Mouse (Mus musculus) thymus, adult 2 months (tissue): Measurements from ENCODE around the gene Prkag1. TPM values are rescaled to one million over a fixed set of nuclear protein-coding genes. Genes with fewer than 3 reads are reported as not detected.

Experiments
- DNase-seq: peaks from one replicate; pipeline ENCODE4 v3.0.0; 2021
- H3K27ac ChIP-seq: fragments of 200-500 bp; 2 replicates; pipeline ENCODE4 v1.5.1; 2012; ENCODE audit warnings: low read length, control low read depth; ENCODE audit not compliant: control insufficient read depth, insufficient read depth
- H3K27me3 ChIP-seq: fragments of 200-500 bp; 2 replicates; pipeline ENCODE4 v1.6.1; 2012; ENCODE audit warnings: mild to moderate bottlenecking, low read length, moderate library complexity, mixed read lengths; ENCODE audit not compliant: control insufficient read depth, insufficient read depth
- H3K36me3 ChIP-seq: fragments of 200-500 bp; 2 replicates; pipeline ENCODE4 v1.6.1; 2012; ENCODE audit warnings: mild to moderate bottlenecking, low read length, moderate library complexity; ENCODE audit not compliant: control insufficient read depth, insufficient read depth
- H3K4me1 ChIP-seq: fragments of 200-500 bp; replicated peaks from 2 replicates; pipeline ENCODE4 v1.6.1; 2012; ENCODE audit warnings: low read length; ENCODE audit not compliant: control insufficient read depth, insufficient read depth
- H3K4me3 ChIP-seq: fragments of 200-500 bp; 2 replicates; pipeline ENCODE4 v1.5.1; 2012; ENCODE audit warnings: mild to moderate bottlenecking, low read length, control low read depth, moderate library complexity; ENCODE audit not compliant: control insufficient read depth, insufficient read depth
- CTCF ChIP-seq: fragments of 200-500 bp; IDR thresholded peaks from 2 replicates; pipeline ENCODE4 v1.5.1; 2012; ENCODE audit warnings: mild to moderate bottlenecking, control low read depth, low read length, moderate library complexity, borderline replicate concordance; ENCODE audit not compliant: control insufficient read depth, poor library complexity, insufficient read depth; ENCODE audit errors: extremely low read depth
- POLR2A ChIP-seq: fragments of 200-500 bp; IDR thresholded peaks from 2 replicates; pipeline ENCODE4 v1.6.1; 2012; ENCODE audit warnings: mild to moderate bottlenecking, low read length, control low read depth, moderate library complexity; ENCODE audit not compliant: control insufficient read depth, poor library complexity, insufficient read depth; ENCODE audit errors: extremely low read depth
- WGBS: fragments of 180-500 bp; shearing (Covaris S2); methylation state at CpG from one replicate; pipeline ENCODE4 v1.1.7; 2018; 5-methylcytosine and 5-hydroxymethylcytosine counted together
- polyA plus RNA-seq: library from polyadenylated mRNA; depleted of rRNA; stranded (reverse); fragments of >200 nt; gene quantifications from 2 replicates; pipeline ENCODE4 v1.2.3, GENCODE M21; 2012

Prkag1 gene
- polyA plus RNA-seq, 1 experiment: 105 TPM

DNA sequence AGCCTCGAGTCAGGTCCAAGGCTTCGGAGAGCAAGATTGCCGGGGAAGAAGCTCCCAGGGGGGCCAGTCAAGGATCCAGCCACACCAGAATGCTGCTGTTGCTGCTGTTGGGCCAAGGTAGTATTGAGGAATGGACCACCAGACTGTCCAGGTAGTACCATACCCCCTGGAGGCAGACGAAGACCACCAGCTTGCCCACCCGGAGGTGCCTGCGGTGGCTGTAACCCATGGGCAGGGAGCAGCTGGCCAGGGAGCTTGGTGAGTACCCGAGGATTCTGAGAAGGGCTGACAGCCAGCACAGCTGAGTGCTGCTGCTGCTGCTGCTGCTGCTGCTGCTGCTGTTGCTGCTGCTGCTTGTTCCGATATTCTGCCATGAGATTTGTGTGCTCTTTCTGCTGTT lies 14.8 kb upstream of the Prkag1 start:
- Histone ChIP-seq H3K4me1 (no peaks in the 10 kb centered on the region), H3K4me3 (no peak overlapping the region), H3K27me3 (no peaks in the 10 kb centered on the region), H3K27ac (no peak overlapping the region), H3K36me3 (peaks cover 91% of the 10 kb centered on the region)
- WGBS: 97% methylated on average over 8 of the region's 8 CpGs
- TF ChIP-seq CTCF (no peak), POLR2A (no peak)
- no peak for DNase-seq

DNA sequence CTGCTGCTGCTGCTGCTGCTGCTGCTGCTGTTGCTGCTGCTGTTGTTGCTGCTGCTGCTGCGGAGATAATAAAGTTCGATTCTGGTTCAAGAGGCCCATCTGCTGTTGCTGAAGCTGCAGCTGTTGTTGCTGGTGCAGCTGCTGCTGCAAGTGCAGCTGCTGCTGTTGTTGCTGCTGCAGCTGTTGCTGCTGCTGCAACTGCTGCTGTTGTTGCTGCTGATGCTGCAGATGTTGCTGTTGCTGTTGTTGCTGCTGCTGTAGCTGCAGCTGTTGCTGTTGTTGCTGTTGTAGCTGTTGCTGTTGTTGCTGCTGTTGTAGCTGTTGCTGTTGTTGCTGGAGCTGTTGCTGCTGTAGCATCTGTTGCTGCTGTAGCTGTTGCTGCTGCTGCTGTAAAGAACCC lies 13.8 kb upstream of the Prkag1 start:
- Histone ChIP-seq H3K36me3 (peaks cover 91% of the 10 kb centered on the region), H3K4me3 (no peak overlapping the region), H3K27me3 (no peaks in the 10 kb centered on the region), H3K4me1 (no peaks in the 10 kb centered on the region), H3K27ac (no peak overlapping the region)
- no peak for TF ChIP-seq CTCF
- TF ChIP-seq POLR2A: no peak
- no peak for DNase-seq
- 89% methylated on average over 2 of the region's 2 CpGs for WGBS

DNA sequence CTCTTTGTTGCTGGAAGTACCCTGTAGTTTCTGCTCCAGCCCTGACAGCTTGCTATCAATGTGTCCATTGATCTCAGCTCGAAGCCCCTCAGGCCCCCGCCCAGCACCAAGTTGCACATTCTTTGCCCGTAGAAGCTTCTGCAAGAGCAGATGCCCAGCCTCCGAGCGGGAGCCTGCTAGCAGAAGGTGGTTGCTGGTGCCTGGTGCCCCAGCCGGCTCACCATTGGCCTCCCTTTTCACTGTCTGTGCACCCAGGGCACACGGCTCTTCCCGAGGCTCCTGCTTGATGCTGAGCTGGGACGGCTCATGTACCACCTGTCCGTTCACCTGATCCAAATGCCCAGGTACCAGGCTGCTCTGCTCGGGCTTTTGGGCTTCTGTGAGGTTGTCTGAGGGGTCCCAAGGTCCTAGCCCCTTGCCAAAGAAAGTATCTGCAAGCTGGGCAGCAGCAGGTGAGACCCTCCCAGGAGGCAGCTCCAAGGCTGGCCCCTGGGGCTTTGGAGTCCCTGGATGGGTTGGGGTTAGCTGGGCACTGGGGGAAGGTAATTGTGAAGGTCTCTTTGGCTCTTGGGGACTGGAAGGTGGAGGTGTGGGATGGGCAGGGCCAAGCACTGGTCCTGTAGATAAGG lies 12.4 kb upstream of the Prkag1 start:
- Histone ChIP-seq H3K4me1 (no peaks in the 10 kb centered on the region), H3K27me3 (no peaks in the 10 kb centered on the region), H3K4me3 (no peak overlapping the region), H3K27ac (no peak overlapping the region), H3K36me3 (peaks cover 91% of the 10 kb centered on the region)
- no peak for DNase-seq
- TF ChIP-seq POLR2A (no peak), CTCF (no peak)
- 98% methylated on average over 11 of the region's 11 CpGs for WGBS

DNA sequence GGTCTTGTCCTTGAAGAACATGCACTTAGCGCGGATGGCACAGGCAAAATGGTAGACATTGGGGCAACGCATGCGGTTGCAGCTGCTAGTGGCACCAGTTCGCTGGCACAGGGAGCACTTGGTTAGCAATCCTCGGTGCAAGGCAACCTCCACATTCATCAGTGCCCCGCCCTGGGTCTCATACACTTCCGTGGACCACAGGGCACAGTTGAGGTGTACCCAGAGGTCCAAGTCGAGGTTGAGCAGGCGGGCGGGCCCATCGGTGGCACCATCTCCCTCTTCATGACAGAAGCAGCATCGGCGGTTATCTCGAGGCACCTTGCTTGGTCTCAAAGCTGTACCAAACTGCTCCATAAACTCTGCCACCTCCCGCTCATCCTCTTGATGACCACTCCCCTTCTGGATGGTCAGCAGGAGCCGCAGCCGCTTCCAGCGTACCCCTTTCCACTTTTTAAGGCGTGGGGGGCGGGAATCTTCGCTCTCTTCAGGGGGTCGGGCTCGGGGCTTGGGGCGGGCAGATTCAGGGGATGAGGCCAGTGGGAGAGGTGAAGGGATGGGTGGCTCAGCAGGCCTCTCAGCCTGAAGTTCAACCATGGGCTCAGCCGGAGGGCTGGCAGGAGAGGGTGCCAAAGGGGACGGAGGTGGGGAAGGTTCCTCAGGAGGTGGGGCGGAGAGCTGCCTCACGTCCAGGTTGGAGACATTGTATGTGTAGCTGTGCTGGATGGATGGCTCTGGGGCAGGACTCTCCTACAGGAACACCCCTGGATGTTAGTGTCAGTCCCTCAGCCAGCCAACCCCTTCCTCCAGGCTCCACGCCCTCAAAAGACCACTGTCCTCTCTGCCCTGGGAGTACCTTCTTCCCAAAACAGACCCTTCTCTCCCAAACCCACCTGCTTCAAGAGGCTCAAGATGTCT lies 8.6 kb upstream of the Prkag1 start:
- H3K4me3 ChIP-seq: no peak overlapping the region
- 97% methylated on average over 30 of the region's 30 CpGs for WGBS

DNA sequence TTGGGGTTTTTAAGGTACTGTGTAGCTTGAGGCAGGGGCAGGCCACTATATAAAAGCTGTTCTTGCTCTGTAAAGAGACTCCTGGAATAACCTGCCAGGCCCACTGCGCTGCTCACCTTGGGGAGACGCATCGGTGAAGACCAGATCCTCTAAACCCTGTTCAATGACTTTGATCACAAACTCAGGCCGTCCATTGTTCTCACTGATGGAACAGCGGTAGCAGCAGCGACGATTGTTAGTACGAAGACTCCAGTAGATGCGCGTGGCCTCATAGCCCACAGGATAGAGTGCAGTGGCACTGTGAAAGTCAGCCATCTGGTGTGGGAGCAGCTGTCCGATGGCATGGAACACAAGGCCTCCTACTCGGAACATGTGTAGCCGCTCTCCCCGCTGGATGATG lies 7.8 kb upstream of the Prkag1 start:
- H3K4me1 ChIP-seq: no peaks in the 10 kb centered on the region
- 98% methylated on average over 14 of the region's 14 CpGs for WGBS
- no peak overlapping the region for H3K4me3 ChIP-seq
- no peaks in the 10 kb centered on the region for H3K27me3 ChIP-seq
- TF ChIP-seq CTCF (no peak), POLR2A (no peak)
- no peak overlapping the region for H3K27ac ChIP-seq
- no peak for DNase-seq
- H3K36me3 ChIP-seq: peaks cover 94% of the 10 kb centered on the region

More for the DNA sequence above, 8.6 kb upstream of the Prkag1 start:
- Histone ChIP-seq H3K36me3 (peaks cover 94% of the 10 kb centered on the region), H3K27ac (no peak overlapping the region), H3K27me3 (no peaks in the 10 kb centered on the region), H3K4me1 (no peaks in the 10 kb centered on the region)
- TF ChIP-seq CTCF (no peak), POLR2A (no peak)
- no peak for DNase-seq

DNA sequence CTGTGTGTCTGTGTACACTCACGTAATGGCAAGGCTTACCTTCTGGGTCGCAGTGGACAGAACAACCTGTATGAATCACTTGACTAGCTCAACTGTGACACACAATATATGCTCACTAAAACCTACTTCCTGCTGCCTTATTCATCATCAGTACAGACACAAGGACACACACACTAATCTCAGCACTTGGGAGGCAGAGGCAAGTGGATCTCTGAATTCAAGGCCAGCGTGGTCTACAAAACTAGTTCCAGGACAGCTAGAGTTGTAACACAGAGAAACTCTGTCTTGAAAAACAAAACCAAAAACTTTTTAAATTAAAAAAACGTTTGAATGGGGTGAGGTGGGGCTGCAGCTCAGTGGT lies 6.4 kb upstream of the Prkag1 start:
- no peak for TF ChIP-seq POLR2A
- TF ChIP-seq CTCF: no peak
- Histone ChIP-seq H3K27ac (no peak overlapping the region), H3K4me3 (no peak overlapping the region), H3K4me1 (0 out of 2 replicates have a peak, but pooled peaks cover under 1% of the 10 kb centered on the region), H3K27me3 (no peaks in the 10 kb centered on the region), H3K36me3 (peaks cover 88% of the 10 kb centered on the region)
- no peak for DNase-seq
- 90% methylated on average over 4 of the region's 4 CpGs for WGBS
